Mouse (Mus musculus) embryonic stem cell, embryonic (primary cell): ENCODE measurements at regions not wholly inside any gene's neighbourhood (a gene's known extent, or its start where the extent isn't known, plus 50 kb on each side); places are given as distances from the start of the nearest gene placed in this dataset.
"Not testable (repeated sequence)": the region's sequence is repeated elsewhere in the genome, so short reads cannot be mapped to it uniquely, and the experiment has no call there.

ENCODE experiments used
- CTCF ChIA-PET, 4 experiments: fragments of 300-600 bp in 2 of 4; fragments of 350-600 bp in 2 of 4; sonication (Branson Sonifier 250); formaldehyde crosslinking; loops; one replicate each; lab custom pipeline; 2022; ENCODE audit warnings: inconsistent platforms in 2 of 4; lab: Charles Lee
- POLR2A ChIA-PET, 4 experiments: fragments of 300-600 bp in 2 of 4; fragments of 350-600 bp in 2 of 4; sonication (Branson Sonifier 250); formaldehyde crosslinking; loops; one replicate each; lab custom pipeline; 2022; ENCODE audit warnings: antibody characterized with exemption in 4 of 4, inconsistent platforms in 1 of 4; lab: Charles Lee

DNA sequence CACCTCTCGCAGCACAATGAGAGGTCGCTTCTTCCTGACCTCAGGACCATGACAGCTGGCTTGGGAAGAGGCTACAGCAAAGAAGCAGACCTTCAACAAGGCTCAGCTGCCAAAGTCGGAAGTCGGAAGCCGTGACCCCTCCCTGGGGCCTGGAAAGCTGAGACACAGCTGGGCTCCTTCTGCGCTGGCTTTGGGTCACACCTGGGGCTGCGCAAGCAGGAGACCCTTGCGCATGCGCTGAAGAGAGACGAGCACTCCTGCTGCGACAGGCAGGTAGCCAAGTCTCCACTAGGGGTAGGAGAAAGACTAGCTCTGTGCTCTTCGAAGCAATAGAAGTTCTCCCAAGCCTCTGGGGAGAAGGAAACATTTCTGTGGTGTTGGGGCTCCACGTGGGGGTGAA is 109.3 kb upstream of the Dyrk2 start:
- CTCF ChIA-PET: interaction anchor here in 1 of 4 experiments (0.6 kb wide), 1 partner anchor 667 kb away, joined by 5 read pairs; no protein-coding TSS in a partner anchor
- POLR2A ChIA-PET: no interaction called here

GRCm38 (mm10) chr10:118978181-118978743 is 108.3 kb upstream of the Dyrk2 start:
- ChIA-PET POLR2A (interaction anchor here in 3 of 4 experiments (0.5 to 0.7 kb wide), 3 partner anchors 10 to 885 kb away, joined by 3 to 8 read pairs (median 3); no protein-coding TSS in a partner anchor), CTCF (no interaction called here)

GRCm38 (mm10) chr10:118976447-118976846 is 106.4 kb upstream of the Dyrk2 start:
- CTCF ChIA-PET: no interaction called here
- POLR2A ChIA-PET: no interaction called here

GRCm38 (mm10) chr10:118975772-118976171 is 105.8 kb upstream of the Dyrk2 start:
- CTCF ChIA-PET: no interaction called here
- POLR2A ChIA-PET: no interaction called here

GRCm38 (mm10) chr10:118973324-118973723 is 103.3 kb upstream of the Dyrk2 start:
- POLR2A ChIA-PET: no interaction called here
- CTCF ChIA-PET: no interaction called here

DNA sequence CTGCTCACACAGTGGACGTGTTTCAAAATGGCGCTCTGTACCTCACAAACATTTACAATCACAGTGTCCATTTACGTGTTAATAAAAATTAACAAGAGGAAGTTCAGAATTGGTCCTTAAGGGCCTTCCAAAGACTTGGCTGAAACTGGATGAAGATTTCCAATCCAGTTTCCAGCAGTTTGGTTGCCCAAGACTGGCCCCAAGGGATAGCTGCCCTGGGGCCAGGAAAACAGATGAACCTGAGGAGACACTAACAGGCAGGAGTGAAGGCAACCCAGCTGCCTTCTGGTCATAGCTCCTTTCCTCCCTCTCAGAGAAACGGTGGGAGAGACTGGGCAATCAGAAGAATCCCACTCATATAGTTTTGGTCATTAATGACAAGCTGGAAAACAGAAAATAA is 102.6 kb upstream of the Dyrk2 start:
- CTCF ChIA-PET: no interaction called here

GRCm38 (mm10) chr10:118970457-118971175 is 100.6 kb upstream of the Dyrk2 start:
- ChIA-PET CTCF (no interaction called here), POLR2A (no interaction called here)

More for the DNA sequence above, 102.6 kb upstream of the Dyrk2 start:
- POLR2A ChIA-PET: no interaction called here

DNA sequence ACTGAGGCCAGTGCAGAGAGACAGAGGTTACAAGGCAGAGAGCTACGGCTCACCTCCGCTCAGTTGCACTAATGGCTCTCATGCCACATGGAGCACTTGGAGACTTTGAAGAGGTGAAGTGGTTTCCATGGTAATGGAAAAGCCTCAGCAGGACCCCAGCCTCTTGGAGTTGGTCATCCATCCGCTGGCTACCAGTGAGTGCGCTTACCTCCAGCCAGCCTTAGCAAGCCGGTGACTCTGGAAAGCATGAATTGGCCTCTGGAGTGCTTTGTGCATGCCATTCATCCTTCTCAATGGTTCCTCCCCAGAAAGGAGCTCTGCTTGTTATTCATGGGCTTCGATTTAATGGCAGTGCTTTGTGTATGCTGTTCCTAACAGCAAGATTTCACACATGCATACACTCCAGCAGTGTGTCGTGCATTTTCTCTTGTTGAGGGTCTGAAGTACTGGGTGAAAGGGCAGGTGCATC is 91.7 kb upstream of the Dyrk2 start:
- ChIA-PET CTCF (interaction anchor here in 1 of 4 experiments (0.7 kb wide), 2 partner anchors 895 to 1826 kb away, joined by 3 read pairs; no protein-coding TSS in a partner anchor), POLR2A (no interaction called here)

DNA sequence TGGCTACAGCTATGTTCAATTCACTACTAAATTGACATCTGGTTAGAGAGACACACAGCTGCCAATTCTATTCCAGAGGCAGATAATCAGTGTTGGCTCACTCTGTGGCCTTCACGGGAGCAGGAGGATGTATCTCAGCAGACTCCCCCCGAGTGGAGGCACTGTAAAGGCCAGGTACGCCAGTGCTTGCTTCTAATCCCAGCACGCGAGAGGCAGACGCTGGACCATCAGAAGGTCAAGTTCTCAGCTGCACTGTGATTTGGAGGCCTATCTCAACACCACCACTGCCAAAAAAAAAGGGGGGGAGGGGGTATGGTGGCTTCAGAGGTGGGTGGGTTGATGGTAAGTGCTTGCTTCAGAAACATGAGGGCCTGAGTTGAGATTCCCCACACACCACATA is 90.1 kb upstream of the Dyrk2 start:
- ChIA-PET CTCF (interaction anchor here in 1 of 4 experiments (0.6 kb wide), 1 partner anchor 86 kb away, joined by 3 read pairs; no protein-coding TSS in a partner anchor), POLR2A (no interaction called here)

- POLR2A ChIA-PET: no interaction called here
- CTCF ChIA-PET: no interaction called here
Measured at GRCm38 (mm10) chr10:118959623-118960022, 89.6 kb upstream of the Dyrk2 start.

GRCm38 (mm10) chr10:118956352-118956751 is 86.3 kb upstream of the Dyrk2 start:
- POLR2A ChIA-PET: no interaction called here
- CTCF ChIA-PET: interaction anchor here in 1 of 4 experiments (0.6 kb wide), 1 partner anchor 234 kb away, joined by 3 read pairs; no protein-coding TSS in a partner anchor

DNA sequence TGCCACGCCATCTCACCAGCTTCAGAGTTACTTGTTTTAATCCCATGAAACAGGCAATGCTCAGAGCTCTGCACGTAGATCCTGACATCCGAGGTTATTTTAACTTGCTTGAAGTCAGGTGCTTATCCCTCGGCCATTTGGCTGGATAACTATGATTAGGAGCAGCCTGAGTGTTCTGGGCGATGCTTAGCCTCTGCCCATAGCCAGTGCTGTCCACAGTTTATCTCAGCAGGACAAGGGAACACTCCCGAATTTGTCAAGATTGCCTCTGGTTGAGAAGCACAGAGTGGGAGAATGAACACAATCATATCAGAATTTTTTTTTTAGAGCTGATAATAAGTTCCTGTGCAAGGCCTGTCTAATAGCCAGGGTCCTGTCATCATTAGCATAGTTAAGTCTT is 83.4 kb upstream of the Dyrk2 start:
- ChIA-PET POLR2A (no interaction called here), CTCF (no interaction called here)

- ChIA-PET POLR2A (no interaction called here), CTCF (no interaction called here)
Measured at GRCm38 (mm10) chr10:118952756-118953155, 82.7 kb upstream of the Dyrk2 start.

DNA sequence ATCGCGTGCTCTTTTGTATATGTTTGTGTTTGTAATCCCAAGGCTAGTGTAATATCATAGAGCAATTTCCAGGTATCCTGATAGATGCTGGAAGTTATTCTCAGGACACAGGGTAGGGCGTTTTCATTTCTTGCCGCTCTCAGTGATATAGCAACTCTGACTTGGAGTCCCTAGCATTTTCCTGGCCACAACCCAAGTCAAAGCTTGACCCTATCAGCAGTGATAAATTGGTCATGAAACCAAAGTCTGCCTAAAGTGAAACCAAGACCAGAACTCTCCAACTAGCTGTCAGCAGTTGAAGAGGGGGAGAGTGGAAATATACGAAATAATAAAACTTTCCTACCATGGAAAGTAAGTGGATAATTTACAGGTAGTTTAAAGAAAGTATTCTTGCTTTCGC is 77.7 kb upstream of the Dyrk2 start:
- ChIA-PET POLR2A (no interaction called here), CTCF (no interaction called here)

DNA sequence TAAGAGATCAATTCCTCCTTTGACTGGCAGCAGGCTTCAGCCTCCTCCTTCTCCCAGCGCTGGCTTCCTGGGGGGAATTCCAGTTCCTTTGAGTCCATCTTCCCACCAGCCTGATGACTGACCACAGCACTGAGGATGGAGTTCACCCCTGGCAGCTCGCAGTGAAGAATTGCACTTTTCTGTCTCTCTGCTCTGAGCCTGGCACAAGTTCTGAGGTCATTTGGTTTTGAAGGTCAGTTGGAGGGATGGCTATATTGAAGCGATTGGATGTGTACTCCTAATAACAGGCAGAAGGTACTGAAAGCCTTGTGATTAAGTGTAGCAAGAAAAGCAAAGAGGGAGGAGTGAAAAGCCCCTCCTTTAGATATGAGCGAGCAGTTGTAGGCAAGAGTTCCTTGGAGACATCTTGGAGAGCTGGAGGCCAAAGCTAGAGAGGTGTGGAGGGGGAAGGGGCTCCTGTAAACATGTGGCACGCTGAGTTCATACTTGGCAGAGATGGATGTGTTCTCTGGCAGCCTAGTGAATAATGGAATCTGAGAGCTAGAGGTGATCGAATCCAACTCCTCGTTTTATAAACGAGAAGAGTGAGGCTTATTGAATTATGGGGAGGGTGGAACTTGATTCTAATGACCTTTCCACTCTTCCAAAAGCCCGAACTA is 77.1 kb upstream of the Dyrk2 start:
- ChIA-PET POLR2A (no interaction called here), CTCF (no interaction called here)

- ChIA-PET POLR2A (no interaction called here), CTCF (no interaction called here)
Measured at GRCm38 (mm10) chr10:118927316-118927715, 57.3 kb upstream of the Dyrk2 start.

DNA sequence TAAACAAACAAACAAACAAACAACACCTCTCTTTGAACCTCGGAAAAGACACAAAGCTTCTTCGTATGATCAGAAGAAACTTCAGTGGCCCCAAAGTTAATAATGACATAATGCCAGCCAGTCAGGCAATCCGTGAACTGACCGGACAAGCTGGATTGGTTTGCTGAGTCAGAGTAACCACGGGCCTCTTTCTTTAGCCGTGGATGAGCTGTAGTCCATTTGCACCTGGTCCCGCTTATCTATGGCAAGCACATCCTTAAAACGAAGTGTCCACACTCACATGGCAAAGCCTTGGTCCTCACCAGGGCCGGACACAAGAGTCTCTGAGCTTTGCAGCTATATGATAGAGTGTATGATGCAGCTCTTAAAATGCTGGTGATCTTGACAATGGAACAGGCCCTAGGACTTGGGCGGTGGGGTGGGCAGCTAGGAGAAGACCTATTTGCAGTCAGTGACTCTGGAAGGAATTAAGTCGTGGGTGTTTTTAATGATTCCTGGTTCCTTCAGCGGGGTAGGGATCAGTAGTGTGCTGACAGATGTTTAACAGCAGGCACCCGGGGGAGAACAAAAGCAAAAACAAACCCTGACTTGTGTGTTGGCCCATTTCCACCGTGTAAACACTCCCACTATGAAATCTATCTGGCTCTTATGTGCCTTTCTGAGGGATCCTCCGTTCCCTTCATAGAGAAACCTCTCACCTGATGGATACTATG is 53.6 kb upstream of the Dyrk2 start:
- CTCF ChIA-PET: no interaction called here
- POLR2A ChIA-PET: no interaction called here

GRCm38 (mm10) chr10:118922120-118922519 is 52.1 kb upstream of the Dyrk2 start:
- CTCF ChIA-PET: not testable (repeated sequence)

More at GRCm38 (mm10) chr10:118922120-118922519, 52.1 kb upstream of the Dyrk2 start:
- POLR2A ChIA-PET: interaction anchor here in 1 of 4 experiments (1.3 kb wide), 1 partner anchor 14 kb away, joined by 3 read pairs; no protein-coding TSS in a partner anchor
